Mouse (Mus musculus) c-Kit-positive CD71-negative TER-119-negative erythroid progenitor cells, embryonic 14.5 days (primary cell): ENCODE results near the gene Gpr55.
A peak's percentile ranks its signal among the peaks of the same experiment; 100 is the strongest.
"Not testable (repeated sequence)": the region's sequence is repeated elsewhere in the genome, so short reads cannot be mapped to it uniquely, and the experiment has no call there.

Experiments used
- DNase-seq: peaks from one replicate; pipeline ENCODE4 v3.0.0-alpha.2; 2013; ENCODE audit warnings: low read depth

The Gpr55 gene

DNA sequence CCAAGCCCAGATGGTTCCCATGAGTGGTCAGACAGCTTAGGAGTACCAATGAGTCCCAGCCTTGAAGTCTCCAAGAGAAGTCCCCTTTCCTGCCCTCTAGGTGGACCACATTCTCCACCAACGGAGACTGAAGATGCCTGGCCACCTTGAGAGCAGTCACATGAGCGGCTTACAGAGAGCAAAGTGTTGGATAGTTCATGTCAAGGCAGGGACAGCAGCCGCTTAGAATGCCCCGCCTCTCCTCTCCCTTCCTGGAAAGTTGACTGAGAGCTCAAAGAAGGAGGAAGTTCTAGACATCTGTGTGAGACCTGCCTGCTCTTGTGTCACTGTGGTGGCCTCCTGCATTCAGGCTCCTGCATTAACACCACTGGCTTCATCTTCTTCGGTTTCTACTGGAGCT, at the start of gene Gpr55:
TSS of gene Gpr55 (minus strand) at position 135 of the 400 bp plus-strand sequence.
- peak; percentile 34 for DNase-seq

DNA sequence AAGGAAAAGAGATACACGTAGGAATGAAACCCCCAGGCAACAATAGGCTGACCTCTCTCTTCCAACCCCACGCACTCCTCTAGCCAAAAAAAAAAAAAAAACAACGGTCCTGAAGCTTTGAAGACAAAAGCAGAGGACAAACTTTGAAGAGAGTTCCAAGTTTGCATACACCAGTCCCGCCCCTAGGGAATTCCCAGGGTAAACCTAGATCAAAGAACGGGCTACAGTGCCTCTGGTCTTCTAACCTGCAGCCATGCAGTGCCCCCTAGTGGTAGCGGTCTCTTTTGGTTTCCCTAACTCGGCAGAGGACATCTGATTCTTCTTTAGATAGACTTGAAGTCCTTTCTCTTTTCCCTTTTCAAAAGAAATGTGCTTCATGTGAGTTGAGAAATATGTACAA, 47.0 kb upstream of the Gpr55 start:
- DNase-seq: peak; percentile 77

DNA sequence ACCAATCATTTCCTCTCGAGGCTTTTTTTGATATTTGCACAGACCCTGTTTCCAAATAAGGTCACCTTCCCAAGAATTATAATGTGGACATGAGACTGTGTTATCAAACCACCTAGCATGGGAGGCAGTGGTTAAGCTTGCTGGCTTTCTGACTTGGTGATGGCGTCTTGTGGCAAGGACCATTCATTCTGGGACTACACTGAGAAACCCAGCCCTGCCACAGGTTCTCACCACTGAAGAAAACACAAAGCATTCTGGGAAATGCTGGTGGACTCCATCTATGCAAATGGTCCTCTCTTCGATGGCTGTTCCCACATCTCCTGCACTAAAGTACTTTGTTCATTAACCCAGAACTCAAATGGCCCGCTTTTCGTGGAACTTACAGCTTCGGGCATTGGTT, 45.2 kb upstream of the Gpr55 start:
- DNase-seq: no peak

DNA sequence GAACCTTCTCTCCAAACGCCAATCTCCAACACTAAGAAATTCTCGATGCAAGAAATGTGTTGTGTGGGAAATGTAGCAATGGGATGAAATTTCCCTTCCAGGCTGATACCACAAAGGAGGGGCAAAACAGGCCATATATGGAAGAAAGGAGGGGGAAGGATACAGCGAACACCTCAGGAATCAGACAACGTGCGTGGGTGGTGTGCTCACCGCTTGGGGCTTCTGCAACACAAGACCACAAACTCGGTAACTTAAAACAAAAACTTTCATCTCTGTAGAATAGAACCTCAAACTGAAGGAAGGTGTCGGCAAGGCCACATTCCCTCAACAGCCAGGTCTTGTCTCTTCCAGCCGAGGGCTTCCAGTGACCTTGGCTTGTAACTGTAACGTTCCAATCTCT, 44.7 kb upstream of the Gpr55 start:
- DNase-seq: no peak

DNA sequence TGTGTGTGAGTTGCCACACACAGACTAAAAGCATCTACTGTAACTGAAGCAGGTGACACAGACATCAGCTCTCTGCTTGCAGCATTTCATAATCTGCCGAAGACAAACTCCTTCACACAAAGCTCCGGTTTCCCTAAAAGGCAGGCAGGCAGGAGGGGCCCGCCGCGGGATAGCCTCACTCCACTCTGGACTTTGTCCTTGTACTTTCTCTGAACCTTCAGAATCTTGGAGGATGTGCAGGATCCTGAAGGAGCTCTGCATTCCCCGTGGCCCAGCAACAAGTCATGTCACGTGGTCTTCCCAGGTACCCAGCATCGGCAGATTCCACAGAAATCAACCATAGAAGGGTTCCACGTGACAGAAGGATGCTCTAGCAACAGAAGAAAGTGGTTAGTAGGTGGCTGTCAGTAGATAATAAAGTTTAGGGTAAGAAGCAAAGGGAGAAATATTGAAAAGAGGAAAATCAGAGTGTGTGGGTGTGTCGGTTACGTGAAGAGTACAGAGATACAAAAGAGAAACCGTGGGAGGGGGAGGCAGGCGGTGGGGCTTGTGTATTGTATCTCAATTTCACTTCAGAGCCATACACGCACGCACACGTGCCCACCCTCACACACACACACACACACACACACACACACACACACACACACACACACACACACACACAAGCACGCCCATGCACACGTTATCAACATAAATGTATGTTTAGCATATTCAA, 39.2 kb upstream of the Gpr55 start:
- no peak for DNase-seq

DNA sequence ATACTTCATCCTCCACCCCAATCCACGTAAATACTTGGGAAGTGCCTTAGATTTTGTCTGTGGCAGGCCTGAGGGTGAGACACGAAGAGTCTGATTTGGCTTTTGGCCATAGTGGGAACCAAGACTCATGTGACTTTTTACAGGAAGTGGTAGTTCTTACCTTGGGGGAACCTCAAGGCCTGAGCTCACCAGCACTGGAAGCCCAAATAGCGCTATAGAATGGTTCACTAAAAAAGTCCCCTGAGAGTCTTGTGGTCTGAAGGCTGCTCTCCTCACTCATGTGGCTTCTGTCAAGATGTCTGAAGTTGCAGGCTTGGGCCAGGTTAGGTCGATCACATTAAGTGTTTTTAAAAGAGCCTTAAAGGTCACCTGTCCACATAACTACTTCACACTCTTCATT, 37.2 kb upstream of the Gpr55 start:
- DNase-seq: no peak

DNA sequence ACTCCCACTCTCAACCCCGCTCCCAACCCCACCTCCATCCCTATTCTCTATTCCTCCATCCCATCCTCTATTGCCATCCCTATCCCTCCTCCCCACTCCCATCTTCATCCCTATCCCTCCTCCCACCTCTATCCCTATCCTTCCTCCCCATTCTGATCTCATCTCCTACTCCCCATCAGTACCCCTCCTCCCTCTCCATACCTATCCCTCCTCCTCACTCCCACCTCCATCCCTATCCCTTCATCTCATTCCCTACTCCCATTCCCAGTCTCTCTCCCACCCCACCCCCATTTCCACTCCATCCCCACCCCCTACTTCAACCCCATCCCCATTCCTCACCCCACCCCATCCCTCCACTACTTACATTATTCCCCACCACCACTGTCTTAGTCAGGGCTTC, 36.4 kb upstream of the Gpr55 start:
- no peak for DNase-seq

DNA sequence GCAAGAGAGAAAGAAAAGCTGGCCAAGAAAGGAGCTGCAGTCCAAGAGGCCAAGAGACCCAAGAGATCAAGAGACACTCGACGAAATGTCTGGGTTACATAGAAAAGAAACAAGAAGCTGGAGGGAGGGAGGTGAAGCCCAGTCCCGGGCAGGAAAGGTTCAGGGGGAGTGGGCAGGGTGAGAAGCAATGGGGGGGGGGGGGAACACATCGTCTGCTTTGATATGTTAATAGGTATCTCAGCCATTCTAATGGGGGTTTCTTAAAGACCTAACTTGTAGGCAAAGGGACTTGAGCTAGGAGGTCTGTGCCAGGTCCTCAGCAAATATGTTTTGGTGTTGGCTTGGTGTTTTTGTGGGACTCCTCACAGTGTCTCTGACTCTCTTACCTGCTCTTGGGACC, 32.7 kb upstream of the Gpr55 start:
- DNase-seq: no peak

DNA sequence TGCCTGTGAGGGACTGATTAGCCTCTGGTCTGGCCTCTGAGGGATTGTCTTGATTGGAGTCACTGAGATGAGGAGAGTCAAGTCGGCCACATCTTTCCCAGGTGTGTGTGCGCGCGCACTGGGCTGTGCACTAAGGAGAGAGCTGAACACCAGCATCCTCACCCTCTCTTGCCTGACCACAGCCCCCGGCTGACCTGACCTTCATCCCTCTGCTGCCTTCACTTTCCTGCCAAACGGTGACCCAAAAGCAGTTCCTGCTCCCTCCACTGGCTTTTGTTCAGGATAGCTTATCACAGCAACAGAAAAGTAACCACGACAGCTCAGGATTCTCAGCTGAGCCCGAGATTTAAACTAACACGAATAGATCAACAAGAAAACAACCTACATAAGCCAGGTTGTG, 31.4 kb upstream of the Gpr55 start:
- DNase-seq: no peak

DNA sequence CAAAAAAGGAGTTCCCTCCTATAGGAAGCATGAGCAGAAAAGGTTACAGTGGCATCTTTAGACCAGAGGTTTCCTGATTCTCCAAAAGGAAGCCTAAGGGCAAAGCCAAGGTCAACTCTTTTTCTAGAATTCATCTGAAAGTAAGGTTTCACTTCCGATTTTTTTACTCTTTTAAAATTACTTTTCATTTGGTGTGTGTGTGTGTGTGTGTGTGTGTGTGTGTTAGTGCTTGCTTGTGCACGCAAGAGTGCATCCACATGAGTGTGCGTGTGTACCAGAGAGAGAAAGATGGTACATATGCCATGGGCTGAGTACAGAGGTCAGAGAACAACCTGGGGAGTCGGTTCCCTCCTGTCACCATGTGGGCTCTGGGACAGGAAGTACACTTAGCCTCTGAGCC, 28.1 kb upstream of the Gpr55 start:
- DNase-seq: not testable (repeated sequence)

DNA sequence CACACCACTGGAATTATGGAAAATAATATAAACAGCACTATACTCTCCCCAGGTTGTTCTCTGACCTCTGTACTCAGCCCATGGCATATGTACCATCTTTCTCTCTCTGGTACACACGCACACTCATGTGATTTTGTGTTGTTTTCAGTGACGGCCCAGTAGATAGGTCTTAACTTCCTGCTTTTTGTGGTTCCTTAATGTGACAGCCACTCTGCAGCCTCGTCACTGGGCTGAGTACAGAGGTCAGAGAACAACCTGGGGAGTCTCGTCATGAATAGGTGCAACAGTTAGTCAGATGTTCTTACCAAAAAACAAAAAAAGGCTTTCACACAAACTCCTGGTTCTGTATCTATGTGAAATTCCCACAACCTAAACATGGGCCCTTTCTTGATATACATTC, 27.5 kb upstream of the Gpr55 start:
- DNase-seq: no peak

DNA sequence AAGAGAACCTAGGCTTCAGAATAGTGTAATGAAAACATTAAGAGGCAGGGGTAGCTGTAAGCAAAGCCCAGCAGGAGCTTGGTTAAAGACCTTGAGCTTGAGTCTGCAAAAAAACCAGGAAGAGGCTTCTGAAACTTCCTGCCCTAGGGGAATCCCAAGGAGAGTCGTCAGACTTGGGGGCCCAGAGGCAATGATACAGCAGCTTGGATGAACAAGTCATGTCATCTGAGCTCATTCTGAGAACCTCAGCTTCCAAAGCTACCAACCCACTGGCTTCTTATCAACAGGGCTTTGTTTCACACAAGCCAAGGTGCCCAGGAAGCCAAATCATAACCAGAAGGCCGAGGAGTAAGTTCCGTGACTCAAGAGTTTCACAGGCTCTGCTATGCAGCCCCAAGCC, 25.0 kb upstream of the Gpr55 start:
- DNase-seq: no peak

DNA sequence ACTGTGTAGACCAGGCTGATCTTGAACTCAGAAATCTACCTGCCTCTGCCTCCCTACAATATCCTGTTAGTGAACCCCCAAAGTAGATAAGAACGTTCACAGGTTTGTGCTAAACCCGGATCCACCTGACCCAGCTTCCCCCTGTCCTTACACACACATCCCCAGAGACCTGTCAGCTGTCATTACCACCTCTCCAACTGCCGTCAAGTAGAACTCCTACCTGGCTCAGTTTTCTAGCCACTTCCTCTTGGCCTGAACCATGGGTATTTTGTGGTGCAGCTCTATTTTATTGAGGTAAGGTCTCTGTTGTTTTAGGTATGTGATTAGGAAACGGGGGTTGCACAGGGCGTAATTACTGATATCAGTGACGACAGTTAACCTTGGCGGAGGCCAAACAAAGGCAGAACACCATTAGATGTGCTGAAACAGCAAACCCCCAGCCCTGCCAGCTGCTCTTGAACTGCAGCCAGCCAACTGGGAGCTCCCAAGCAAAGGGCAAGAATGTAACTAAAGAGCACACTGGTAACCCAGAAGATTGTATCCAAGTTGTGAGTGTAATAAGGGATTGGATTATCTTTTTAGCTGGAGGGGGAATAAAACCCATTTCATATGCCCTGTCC, 21.0 kb upstream of the Gpr55 start:
- DNase-seq: no peak

DNA sequence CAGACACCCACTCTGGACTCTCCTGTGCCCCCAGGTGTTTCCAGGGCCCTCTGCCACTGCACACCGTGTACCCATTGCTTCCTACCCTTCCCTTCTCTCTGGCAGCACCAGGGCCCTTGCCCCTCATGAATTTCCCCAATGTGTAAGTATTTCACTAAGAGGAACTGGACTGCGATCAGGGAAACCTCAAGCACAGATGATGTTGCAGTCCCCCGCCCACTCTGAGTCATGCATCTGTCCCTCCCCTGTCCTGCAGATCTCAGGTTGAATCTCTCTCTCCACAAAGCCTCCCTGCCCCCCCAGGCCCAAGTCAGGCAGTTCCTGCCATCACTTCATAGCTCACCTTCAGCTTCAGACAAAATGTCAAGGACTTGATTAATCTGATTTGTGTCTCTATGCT, 16.9 kb upstream of the Gpr55 start:
- DNase-seq: peak; percentile 51

DNA sequence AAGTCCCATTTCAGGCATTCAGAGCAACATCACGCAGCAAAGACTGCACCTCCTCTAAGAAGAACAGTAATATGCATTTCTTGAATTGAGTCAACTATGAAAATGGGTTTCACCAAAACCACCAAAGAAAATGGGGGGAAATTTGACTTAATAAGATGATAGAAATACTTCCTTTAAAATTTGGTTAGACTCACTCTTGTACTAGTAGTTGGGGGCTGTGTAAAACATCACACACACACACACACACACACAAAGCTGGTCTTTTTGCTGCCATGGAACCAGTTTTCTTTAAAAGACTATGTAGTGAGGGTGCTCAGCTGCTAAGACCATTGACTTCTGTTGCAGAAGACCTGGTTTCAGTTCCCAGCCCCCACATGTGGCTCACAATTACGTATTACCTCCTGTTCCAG, 12.7 kb upstream of the Gpr55 start:
- no peak for DNase-seq

DNA sequence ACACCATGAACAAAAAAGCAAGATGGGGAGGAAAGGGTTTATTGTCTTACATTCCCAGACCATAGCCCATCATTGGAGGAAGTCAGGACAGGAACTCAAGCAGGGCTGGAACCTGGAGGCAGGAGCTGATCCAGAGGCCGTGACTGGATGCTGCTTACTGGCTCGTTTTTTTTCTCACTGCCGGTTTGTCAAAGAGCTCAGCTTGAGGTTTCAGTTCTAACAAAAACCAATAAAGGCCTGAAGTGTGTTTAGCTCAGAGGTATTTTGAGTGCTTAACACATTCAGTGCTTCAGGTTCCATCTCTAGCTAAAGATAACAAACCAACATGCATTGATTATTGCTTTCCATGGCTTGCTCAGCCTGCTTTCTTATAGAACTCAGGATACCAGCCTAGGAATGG, 11.5 kb upstream of the Gpr55 start:
- no peak for DNase-seq

DNA sequence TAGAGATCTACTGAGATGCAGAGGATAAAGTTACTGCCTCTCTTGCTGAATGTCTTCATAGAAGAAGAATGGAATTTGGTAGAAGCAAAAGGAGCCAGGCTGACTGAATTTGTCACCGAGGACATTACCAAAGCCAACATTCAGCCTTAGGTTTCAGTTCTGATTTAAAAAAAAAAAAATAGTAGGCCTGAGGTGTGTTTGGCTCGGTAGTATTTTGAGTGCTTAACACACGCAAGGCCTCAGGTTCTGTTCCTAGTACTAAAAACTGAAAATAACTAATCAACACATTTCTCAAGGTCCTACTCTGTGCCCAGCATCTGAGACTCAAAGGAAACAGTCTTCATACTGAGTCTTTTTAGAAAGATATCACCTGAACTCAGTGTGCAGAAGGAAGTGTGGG, 10.3 kb upstream of the Gpr55 start:
- no peak for DNase-seq

DNA sequence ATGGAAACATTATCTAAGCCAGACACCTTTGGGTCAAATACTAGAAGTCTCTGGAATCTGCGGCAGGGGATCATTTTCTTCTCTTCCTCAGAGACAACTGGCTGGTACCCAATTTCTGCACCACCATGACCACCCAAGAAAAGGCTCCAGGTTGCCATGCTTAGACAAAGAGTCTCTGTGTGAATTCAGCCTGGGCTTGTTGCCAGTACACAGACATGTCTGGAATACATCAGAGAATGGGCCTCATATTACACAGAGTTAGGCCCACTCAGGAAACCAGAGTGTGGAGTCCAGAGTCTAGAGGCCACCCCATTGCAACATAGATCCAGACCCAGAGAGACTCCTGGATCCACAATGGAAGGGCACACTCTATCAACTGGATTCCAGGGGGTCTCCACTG, 8.7 kb upstream of the Gpr55 start:
- DNase-seq: no peak

DNA sequence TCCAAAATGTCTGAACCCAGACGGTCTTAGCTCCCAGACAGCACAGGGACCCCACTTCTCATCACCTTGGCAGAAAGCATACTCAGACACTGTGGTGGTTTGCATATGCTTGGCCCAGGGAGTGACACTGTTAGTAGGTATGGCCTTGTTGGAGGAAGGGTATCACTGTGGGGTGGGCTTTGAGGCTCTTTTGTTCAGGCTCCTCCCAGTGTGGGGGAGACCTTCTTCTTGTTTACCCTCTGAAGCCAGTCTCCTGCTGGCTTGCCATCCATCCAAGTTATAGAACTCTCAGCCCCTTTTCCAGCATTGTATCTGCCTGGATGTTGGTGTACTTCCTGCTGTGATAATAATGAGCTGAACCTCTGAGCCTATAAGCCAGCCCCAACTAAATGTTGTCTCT, 8.3 kb upstream of the Gpr55 start:
- no peak for DNase-seq

DNA sequence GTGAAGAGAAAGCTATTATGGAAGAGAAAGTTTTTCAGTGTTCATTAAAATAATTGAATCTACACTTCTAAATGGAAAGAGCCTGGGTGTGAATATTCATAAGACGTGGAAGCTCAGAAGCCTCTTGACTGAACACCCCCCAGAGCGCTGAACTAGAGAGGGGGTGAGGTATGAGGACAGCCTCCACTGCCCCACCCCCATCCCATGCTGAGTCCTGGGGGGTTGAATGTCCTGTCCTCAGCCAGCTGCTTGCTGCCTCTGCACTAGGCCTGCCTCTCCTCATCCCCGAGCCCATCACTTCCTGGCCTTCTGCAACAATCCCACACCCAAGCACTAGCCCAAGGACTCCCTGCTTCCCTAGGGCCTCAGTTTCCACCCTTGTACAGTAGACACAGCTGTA, 5.0 kb upstream of the Gpr55 start:
- no peak for DNase-seq

DNA sequence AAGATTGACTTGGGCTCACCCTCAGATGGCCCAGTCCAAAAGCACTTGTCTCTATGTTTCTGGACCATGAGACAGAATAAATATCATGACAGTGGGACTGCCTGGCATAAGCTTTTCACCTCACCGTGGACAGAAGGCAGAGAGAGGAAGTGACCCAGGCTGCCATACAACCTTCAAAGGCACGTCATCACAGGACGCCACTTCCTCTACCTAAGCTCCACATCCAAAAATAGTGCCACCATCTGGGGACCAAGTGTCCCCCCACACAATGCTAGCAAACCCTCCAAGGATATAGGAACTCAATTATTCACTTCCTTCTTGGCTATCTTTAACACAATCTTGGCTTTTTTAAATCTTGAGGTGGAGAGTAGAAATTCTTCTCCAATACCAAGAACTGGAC, 1.3 kb upstream of the Gpr55 start:
- no peak for DNase-seq

DNA sequence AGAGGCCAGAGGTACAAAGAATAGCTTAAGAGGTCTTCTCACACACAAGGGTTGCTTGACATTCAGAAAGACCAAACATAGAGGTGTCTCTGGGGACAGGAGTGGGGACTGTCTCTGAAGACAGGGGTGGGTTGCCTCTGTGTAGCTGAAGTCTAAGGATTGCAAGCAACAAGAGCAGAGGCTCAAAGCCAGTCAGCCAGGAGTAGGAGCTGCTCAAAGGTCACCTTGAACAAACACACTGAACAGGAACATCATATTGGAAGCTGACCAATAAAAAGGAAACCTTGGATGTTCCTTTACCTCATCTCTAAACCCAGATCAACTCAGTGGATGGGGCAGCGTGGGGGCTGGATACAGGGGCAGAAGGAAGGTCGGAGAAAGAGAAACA, 924 bp downstream of the Gpr55 start:
- no peak for DNase-seq

DNA sequence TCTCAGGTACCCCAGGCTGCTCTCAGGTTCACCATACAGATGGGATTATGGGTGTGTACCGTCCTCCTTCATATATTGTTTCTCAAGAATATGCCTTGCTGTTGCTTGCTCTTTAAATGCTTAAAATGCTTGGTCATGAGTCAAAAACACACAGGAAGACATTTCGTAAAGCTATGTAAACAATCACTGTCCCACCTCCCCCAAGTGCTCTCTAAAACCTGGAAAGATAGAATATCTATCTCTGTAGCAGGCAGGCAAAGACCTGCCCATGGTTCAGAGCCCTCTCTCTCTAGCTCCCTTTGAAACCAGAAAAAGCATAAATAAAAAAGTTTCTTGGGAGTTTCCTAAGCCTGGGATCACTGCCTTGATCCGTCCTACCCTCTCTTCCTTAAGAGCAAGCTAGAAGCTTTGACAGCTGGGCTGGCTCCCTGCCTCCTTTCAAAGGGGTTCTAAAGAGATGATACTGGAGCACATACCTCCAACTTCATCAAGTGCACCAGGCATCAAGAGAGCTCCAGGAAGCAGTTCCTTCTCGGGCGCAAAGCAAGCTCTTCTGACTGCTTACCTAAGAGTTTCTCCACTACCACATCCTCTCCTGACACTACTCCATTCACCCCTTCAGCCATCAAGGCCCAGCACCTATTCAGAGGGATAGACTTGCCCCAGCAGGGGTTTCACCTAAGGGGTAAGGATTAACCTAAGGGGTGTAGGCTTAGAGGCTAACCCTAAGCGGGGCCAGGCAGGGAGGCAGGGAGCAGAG, 1.5 kb downstream of the Gpr55 start:
- DNase-seq: no peak
